Mouse (Mus musculus): ENCODE data around the gene Wfdc1. TPM values are rescaled to one million over a fixed set of nuclear protein-coding genes. Genes with fewer than 3 reads are reported as not detected.

Wfdc1 gene
- total RNA-seq, 2 experiments from 2014 or later: 65.6 to 68.3 TPM

GRCm38 (mm10) chr8:119675457-119675856 is 9.3 kb downstream of the Wfdc1 start:
- DNase-seq: no peak
- intact Hi-C loops (cut with DNase I; ENCODE audit: low total_unique reads): loop anchor here (10.0 kb wide), 2 partner anchors 71 to 231 kb away; partner anchors contain the start of genes Necab2 and Taf1c

GRCm38 (mm10) chr8:119676389-119676788 is 10.2 kb downstream of the Wfdc1 start:
- intact Hi-C loops (cut with DNase I; ENCODE audit: low total_unique reads): loop anchor here (10.0 kb wide), 2 partner anchors 72 to 232 kb away; partner anchors contain the start of genes Necab2 and Taf1c
- DNase-seq: peak; percentile 88

GRCm38 (mm10) chr8:119678138-119678843 is 12.1 kb downstream of the Wfdc1 start:
- intact Hi-C loops (cut with DNase I; ENCODE audit: low total_unique reads): loop anchor here (10.0 kb wide), 2 partner anchors 73 to 233 kb away; partner anchors contain the start of genes Necab2 and Taf1c
- DNase-seq: no peak

DNA sequence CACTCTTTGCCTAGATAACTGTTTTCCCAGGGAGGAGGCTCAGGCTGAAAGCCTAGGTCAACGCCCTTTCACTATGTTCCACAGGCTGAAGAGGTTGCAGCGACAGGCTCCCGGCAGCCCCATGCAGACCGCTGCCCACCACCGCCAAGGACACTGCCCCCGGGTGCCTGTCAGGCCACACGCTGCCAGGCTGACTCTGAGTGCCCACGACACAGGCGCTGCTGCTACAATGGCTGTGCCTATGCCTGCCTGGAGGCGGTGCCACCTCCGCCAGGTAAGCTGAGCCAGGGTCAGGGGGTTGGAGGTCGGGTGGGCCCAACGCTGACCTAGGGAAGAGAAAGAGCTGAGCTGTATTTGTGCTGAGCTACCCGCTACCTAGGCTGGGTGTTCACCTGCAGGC is 13.0 kb downstream of the Wfdc1 start:
- no peak for DNase-seq
- intact Hi-C loops (cut with DNase I; ENCODE audit: low total_unique reads): loop anchor here (10.0 kb wide), 2 partner anchors 74 to 234 kb away; partner anchors contain the start of genes Necab2 and Taf1c

- no peak for DNase-seq
- intact Hi-C loops (cut with DNase I; ENCODE audit: low total_unique reads): no loop called here
Measured at GRCm38 (mm10) chr8:119690602-119691001, 24.4 kb downstream of the Wfdc1 start.

DNA sequence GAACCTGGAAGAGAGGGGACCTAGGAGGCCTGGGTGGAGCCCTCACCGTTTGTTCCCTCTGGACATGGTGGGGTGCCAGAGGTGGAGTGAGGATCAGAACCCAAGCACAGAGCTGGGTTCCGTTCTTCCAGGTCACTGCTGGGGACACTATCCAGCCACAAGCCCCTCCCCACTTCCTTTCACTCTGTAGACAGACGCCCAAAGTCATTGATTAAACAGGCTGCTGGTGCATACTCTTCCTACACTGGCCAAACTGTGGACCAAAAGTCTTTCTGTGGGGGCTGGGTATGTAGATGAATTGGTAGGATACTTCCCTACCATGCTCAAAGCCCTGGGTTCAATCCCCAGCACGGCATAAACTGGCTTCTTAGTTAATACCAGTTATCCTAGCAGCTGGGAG is 25.8 kb downstream of the Wfdc1 start:
- no peak for DNase-seq
- intact Hi-C loops (cut with DNase I; ENCODE audit: low total_unique reads): no loop called here

- DNase-seq: no peak
- intact Hi-C loops (cut with DNase I; ENCODE audit: low total_unique reads): no loop called here
Measured at GRCm38 (mm10) chr8:119694696-119695095, 28.5 kb downstream of the Wfdc1 start.

DNA sequence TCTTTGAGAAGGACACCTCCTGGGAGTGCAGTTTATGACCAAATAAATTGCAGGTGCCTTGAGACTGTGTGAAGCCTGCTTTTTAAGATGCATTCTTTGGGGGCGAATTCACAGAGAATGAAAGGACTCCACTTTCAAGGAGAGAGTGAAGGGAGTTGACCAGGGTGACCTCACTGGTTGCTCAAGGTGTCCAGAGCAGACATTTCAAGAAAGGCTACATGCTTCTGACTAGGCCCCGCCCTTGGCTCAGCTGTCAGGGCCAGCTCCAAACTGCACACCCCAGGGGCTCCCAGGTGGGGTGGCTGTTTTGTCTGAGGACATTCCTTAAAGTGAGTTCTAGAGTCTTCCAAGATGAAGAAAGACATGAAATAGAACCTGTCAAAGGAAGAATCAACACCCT is 31.0 kb downstream of the Wfdc1 start:
- intact Hi-C loops (cut with DNase I; ENCODE audit: low total_unique reads): no loop called here
- DNase-seq: no peak

DNA sequence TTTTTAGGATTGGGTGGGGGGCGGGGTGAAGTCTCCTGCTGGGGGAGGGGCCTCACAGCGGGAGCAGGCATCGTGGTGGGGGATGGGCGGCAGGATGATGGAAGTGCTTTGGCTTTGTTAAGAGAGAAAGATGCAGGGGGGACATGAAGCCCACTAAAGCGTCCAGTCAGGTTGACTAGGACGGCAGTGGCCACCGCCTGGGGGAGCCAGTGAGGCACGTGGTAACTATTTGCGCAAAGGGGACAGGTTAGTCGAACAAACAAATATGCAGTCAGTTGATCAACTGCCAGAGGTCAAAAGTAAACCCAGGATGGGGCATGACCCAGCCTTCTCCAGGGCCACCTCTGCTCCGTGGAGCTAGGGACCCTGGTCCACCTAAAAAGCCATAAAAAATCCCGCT is 32.8 kb downstream of the Wfdc1 start:
- DNase-seq: peak; percentile 59
- intact Hi-C loops (cut with DNase I; ENCODE audit: low total_unique reads): no loop called here

DNA sequence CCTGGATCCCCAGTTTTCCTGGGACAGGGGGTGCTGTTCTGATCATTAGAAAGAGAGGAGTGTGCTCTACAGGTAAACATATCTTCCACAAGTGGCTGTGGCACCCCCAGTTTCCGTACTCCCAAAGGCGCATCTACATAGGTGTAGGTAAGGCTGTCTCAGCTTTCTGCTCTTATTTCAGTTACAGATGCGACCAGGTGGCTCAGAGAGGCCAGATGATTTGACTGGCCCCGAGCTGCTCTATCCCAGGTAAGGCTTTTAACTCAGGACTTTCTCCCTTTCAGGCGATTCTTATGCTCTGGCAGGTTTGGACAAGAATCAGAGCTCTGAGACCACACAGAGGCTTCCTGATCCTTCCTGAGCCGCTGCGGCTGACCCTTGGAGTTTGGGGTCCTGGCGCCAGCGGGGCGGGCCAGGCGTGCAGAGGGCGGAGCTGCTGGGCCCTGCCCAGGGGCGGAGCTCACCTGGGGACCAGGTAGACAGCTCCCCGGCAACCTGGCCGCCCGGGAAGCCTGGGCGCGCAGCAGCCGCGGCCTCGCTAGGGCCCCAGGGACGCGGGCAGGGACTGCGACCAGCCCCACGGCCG is 33.5 kb downstream of the Wfdc1 start, which contains the start of gene Atp2c2:
Gene Atp2c2, plus strand, starts transcription at position 461 of the 586 bp plus-strand sequence.
- DNase-seq: no peak
- intact Hi-C loops (cut with DNase I; ENCODE audit: low total_unique reads): loop anchor here (5.0 kb wide), 1 partner anchor 48 kb away; no protein-coding TSS in a partner anchor

- no peak for DNase-seq
- intact Hi-C loops (cut with DNase I; ENCODE audit: low total_unique reads): loop anchor here (5.0 kb wide), 1 partner anchor 44 kb away; no protein-coding TSS in a partner anchor
Measured at GRCm38 (mm10) chr8:119702965-119703364, 36.8 kb downstream of the Wfdc1 start.

- no peak for DNase-seq
- intact Hi-C loops (cut with DNase I; ENCODE audit: low total_unique reads): no loop called here
Measured at GRCm38 (mm10) chr8:119707146-119707545, 41.0 kb downstream of the Wfdc1 start.

GRCm38 (mm10) chr8:119708471-119708870 is 42.3 kb downstream of the Wfdc1 start:
- intact Hi-C loops (cut with DNase I; ENCODE audit: low total_unique reads): no loop called here
- no peak for DNase-seq

- DNase-seq: peak; percentile 68
- intact Hi-C loops (cut with DNase I; ENCODE audit: low total_unique reads): no loop called here
Measured at GRCm38 (mm10) chr8:119708878-119709702, 42.9 kb downstream of the Wfdc1 start.

- intact Hi-C loops (cut with DNase I; ENCODE audit: low total_unique reads): no loop called here
- DNase-seq: no peak
Measured at GRCm38 (mm10) chr8:119709703-119710093, 43.5 kb downstream of the Wfdc1 start.

GRCm38 (mm10) chr8:119712226-119712625 is 46.1 kb downstream of the Wfdc1 start:
- intact Hi-C loops (cut with DNase I; ENCODE audit: low total_unique reads): no loop called here
- no peak for DNase-seq

DNA sequence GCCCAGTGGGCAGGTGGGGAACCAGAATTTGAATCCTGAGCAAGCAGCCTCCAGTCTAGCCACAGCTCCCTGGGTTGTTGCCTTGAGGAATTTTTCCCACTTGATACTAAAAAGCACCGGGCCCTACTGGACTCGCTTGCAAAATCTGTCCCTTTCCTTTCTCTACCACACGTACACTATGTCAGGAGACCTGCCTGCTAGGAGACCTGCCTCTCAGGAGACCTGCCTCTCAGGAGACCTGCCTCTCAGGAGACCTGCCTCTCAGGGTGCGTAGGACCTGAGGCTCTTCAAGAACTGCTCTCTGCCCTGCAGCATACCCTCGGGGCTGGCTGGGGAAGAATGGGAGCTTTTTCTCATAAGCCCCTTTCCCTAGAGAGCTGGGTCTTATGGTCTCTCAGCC is 47.3 kb downstream of the Wfdc1 start:
- intact Hi-C loops (cut with DNase I; ENCODE audit: low total_unique reads): no loop called here

GRCm38 (mm10) chr8:119715221-119715620 is 49.1 kb downstream of the Wfdc1 start:
- DNase-seq: no peak
- intact Hi-C loops (cut with DNase I; ENCODE audit: low total_unique reads): no loop called here

More for the DNA sequence above, 47.3 kb downstream of the Wfdc1 start:
- no peak for DNase-seq

DNA sequence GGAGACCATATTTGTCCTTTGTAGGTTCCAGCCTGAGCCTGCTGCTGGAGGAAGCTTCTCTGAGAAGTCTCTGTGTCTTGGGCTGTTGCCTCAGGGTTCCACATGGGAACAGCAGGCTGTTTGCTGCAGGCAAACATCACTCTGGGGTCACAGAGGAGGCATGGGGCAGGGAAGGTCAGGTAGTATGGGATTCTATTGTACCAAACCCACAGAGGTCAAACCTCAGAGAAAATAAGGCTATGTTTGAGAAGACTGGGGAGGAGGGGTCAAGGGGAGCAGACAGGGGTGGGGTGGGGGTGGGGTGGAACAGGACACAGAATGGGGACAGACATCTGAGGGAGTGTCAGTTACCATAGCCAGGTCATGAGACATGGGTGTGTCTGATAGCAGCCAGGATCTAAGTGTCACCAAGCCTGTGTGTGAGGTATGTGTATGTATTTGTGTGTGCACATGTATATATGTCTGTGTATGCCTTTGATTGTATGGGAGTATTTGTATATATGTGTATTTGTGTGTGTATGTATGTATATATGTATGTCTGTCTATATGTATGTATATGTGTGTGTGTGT is 50.6 kb downstream of the Wfdc1 start:
- intact Hi-C loops (cut with DNase I; ENCODE audit: low total_unique reads): no loop called here
- DNase-seq: no peak

DNA sequence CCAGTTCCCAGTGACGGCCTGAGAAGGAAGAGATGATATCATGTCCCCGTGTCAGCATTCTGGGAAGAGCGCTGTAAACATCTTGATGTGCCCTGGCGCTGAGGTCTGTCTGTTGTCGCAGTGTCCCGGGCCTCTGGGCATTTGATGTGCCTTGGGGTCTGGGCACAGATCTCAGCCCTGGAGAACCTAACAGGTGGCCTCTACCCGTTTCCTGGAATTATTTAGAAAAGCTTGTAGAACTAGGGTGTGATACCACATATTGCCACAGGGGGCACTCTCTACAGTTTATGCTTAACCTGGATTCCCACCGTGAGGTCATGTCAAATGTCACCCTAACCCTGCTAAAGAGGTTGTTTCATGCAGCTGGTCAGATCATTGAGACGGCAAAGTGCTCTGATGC is 51.6 kb downstream of the Wfdc1 start:
- DNase-seq: no peak
- intact Hi-C loops (cut with DNase I; ENCODE audit: low total_unique reads): no loop called here

Data from gastrocnemius, postnatal 14 days (tissue).